Mouse (Mus musculus) neural tube, embryonic 11.5 days (tissue): ENCODE data around the gene Gm45717. TPM values are rescaled to one million over a fixed set of nuclear protein-coding genes. Genes with fewer than 3 reads are reported as not detected.

Source experiments
- ATAC-seq: fragments of 200-750 bp; cut with Nextera tagmentation; 2 replicates; pipeline ENCODE4 v1.8.0; 2017; ENCODE audit warnings: moderate number of reproducible peaks, mild to moderate bottlenecking, moderate TSS enrichment, moderate library complexity; ENCODE audit not compliant: insufficient read depth, low FRiP score, low TSS enrichment
- DNase-seq: peaks from one replicate; pipeline ENCODE4 v3.0.0-alpha.2; 2015; ENCODE audit warnings: low spot score
- H3K27ac ChIP-seq: fragments of 300-500 bp; sonication (generic); 2 replicates; pipeline ENCODE4 v1.5.1; 2014; ENCODE audit warnings: low read depth, mild to moderate bottlenecking, low read length
- H3K27me3 ChIP-seq: fragments of 300-500 bp; sonication (generic); 2 replicates; pipeline ENCODE4 v1.6.1; 2014; ENCODE audit warnings: mild to moderate bottlenecking, low read length, mixed read lengths; ENCODE audit not compliant: control insufficient read depth, insufficient read depth
- H3K36me3 ChIP-seq: fragments of 300-500 bp; sonication (generic); 2 replicates; pipeline ENCODE4 v1.6.1; 2014; ENCODE audit warnings: mild to moderate bottlenecking, low read length, moderate library complexity, mixed read lengths; ENCODE audit not compliant: control insufficient read depth, insufficient read depth
- H3K4me1 ChIP-seq: fragments of 300-500 bp; sonication (generic); 2 replicates; pipeline ENCODE4 v1.6.1; 2014; ENCODE audit warnings: low read length, mixed read lengths; ENCODE audit not compliant: control insufficient read depth, insufficient read depth
- H3K4me2 ChIP-seq: fragments of 300-500 bp; sonication (generic); 2 replicates; pipeline ENCODE4 v1.6.1; 2014; ENCODE audit warnings: low read depth, mild to moderate bottlenecking, moderate library complexity
- H3K4me3 ChIP-seq: fragments of 300-500 bp; sonication (generic); 2 replicates; pipeline ENCODE4 v1.5.1; 2014; ENCODE audit warnings: low read depth, low read length
- H3K9ac ChIP-seq: fragments of 300-500 bp; sonication (generic); 2 replicates; pipeline ENCODE4 v1.6.1; 2014; ENCODE audit warnings: mild to moderate bottlenecking, low read length
- H3K9me3 ChIP-seq: fragments of 300-500 bp; sonication (generic); 2 replicates; pipeline ENCODE4 v1.6.1; 2016; ENCODE audit warnings: low read length; ENCODE audit not compliant: control insufficient read depth
- WGBS: fragments of 180-500 bp; shearing (Covaris S2); extraction: QIAGEN DNeasy Blood & Tissue Kit; methylation state at CpG from one replicate; pipeline ENCODE4 v1.1.7; 2014; 5-methylcytosine and 5-hydroxymethylcytosine counted together
- polyA plus RNA-seq: library from polyadenylated mRNA; unstranded; fragments of >200 nt; fragmentation: Nextera tagmentation; extraction: Ambion mirVana; gene quantifications from 2 replicates; pipeline ENCODE4 v1.2.1, GENCODE M21; 2014

Gm45717 gene
- polyA plus RNA-seq, 1 experiment from 2014 or later, result 0.69 TPM

DNA sequence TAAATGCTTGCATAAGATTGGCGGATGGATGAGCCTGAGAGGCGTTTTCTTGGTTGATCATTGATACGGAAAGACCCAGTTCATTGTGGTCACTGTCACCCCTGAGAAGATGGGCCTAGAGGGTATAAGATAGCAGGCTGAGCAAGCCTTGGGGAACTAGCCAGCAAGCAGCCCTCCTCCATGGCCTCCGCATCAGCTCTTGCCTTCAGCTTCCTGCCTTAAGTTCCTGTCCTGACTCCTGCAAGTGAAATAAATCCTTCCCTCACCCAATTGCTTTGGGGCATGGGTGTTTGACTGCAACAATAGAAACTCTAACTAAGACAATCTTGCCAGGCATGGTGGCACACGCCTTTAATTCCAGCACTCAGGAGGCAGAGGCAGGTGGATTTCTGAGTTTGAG is 4.3 kb upstream of the Gm45717 start:
- DNase-seq, result no peak
- no peak for ATAC-seq
- Histone ChIP-seq H3K4me1 (peaks cover 5% of the 10 kb centered on the region; the same call in 1 of the 2 replicates), H3K4me2 (no peak overlapping the region), H3K36me3 (no peaks in the 10 kb centered on the region), H3K9ac (no peak overlapping the region), H3K27ac (no peak overlapping the region), H3K9me3 (no peaks in the 10 kb centered on the region), H3K27me3 (no peaks in the 10 kb centered on the region), H3K4me3 (no peak overlapping the region)
- WGBS, result 55% methylated on average over 5 of the region's 5 CpGs

DNA sequence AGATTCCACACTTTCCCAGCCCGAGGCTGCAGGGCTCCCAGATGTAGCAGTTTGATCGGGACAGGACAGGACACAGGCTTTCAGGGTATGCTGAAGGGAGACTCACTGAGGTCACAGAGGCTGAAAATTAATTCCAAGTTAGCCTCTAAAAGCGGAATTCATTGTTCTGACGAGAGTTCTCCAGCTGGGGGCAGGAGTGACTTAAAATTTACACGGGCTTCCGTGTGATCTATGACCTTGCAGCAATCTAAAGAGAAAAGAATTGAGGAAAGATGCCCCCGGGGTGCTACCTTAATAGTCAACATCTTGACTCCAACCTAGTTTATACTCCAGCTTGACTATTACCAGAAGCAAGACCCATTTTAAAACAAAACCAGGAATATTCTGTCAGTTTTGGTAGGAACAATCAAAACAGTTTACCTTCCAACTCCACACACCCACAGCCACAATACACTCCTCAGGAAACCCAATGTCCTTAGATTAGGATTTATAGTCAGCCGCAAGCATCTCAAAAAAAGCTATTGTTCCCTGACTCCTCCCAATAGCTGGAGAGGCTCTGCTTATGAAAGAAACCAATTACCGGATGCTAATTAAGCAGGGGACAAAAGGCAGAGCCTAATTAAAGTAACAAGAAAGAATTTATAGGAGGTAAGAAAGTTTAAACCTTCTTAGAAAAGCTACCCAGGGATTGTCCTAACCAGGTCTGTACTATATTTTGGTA is 3.6 kb upstream of the Gm45717 start:
- H3K27ac ChIP-seq, result no peak overlapping the region
- H3K4me2 ChIP-seq, result no peak overlapping the region
- no peak overlapping the region for H3K4me3 ChIP-seq
- H3K4me1 ChIP-seq, result peaks cover 5% of the 10 kb centered on the region; the same call in 1 of the 2 replicates
- H3K9me3 ChIP-seq, result no peaks in the 10 kb centered on the region
- no peaks in the 10 kb centered on the region for H3K27me3 ChIP-seq
- WGBS, result 4% methylated on average over 9 of the region's 9 CpGs
- DNase-seq (peak; percentile 53), ATAC-seq (peak; percentile 46; the same call in 1 of the 2 replicates)
- H3K36me3 ChIP-seq, result no peaks in the 10 kb centered on the region
- H3K9ac ChIP-seq, result no peak overlapping the region

DNA sequence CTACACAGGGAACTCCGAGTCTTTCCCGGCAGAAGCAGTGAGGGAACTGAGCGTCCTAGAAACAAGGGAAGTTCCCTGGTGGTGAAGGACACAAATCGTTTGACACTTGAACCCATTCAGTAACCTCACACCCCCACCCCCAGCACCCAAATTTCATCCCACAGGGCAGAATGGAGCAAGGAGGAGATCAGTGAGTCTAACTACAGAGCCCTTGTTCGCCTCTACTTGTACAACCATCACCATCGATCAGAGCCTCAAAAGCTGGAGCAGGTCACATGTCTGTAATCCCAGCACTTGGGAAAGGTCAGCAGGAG is 776 bp upstream of the Gm45717 start:
- no peaks in the 10 kb centered on the region for H3K36me3 ChIP-seq
- 53% methylated on average over 6 of the region's 6 CpGs for WGBS
- H3K4me1 ChIP-seq, result peaks cover 5% of the 10 kb centered on the region; the same call in 1 of the 2 replicates
- H3K4me2 ChIP-seq, result no peak overlapping the region
- H3K9me3 ChIP-seq, result no peaks in the 10 kb centered on the region
- H3K4me3 ChIP-seq, result no peak overlapping the region
- DNase-seq (no peak), ATAC-seq (no peak)
- H3K9ac ChIP-seq, result no peak overlapping the region
- H3K27me3 ChIP-seq, result no peaks in the 10 kb centered on the region
- no peak overlapping the region for H3K27ac ChIP-seq

DNA sequence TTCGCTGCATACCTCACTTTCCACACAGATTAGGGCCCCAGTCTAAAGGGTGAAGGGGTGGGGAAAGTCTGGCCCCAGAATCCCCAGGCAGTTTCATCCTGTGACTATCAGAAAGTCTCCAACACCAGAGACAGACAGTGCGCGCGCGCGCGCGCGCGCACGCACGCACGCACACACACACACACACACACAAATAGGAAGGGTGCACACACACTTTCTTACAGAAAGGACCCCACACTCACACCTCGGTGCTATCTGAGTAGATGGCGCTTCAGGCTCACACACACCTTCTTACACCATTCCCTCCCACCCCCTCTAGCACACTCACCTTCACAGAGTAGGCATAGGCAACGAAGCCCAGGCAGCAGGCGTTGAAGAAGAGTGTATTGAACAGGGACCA is 395 bp downstream of the Gm45717 start:
- WGBS, result 7% methylated on average over 17 of the region's 17 CpGs
- peaks cover 9% of the 10 kb centered on the region; the same call in 1 of the 2 replicates for H3K4me1 ChIP-seq
- DNase-seq (peak; percentile 50), ATAC-seq (no peak)
- peak overlapping the region; percentile 38 for H3K4me3 ChIP-seq
- peak overlapping the region; percentile 46; the same call in 1 of the 2 replicates for H3K27ac ChIP-seq
- H3K4me2 ChIP-seq, result peak overlapping the region; percentile 58
- H3K9ac ChIP-seq, result peak overlapping the region; percentile 48
- no peaks in the 10 kb centered on the region for H3K27me3 ChIP-seq
- no peaks in the 10 kb centered on the region for H3K9me3 ChIP-seq
- H3K36me3 ChIP-seq, result no peaks in the 10 kb centered on the region

DNA sequence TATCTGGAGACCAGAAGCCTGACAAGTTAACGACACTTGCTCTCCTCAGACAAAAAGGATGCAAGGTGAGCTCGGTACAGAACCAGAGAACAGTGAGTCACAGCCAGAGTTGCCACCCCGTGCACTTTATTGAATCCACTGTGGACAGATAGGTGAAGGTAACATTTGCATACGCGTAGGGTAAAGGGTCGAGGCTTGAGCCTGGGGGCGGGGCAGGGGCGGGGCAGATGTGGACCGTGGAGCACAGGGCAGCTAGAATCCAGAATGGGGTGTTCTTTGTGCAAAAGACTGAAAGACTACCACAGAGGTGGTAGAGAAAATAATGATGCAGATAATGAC is 1.0 kb downstream of the Gm45717 start:
- Histone ChIP-seq H3K27ac (no peak overlapping the region), H3K36me3 (no peaks in the 10 kb centered on the region), H3K9ac (no peak overlapping the region; the same call in 1 of the 2 replicates), H3K4me3 (peak overlapping the region; percentile 38), H3K27me3 (no peaks in the 10 kb centered on the region), H3K4me2 (peak overlapping the region; percentile 58), H3K4me1 (peaks cover 11% of the 10 kb centered on the region; the same call in 1 of the 2 replicates), H3K9me3 (no peaks in the 10 kb centered on the region)
- WGBS, result 12% methylated on average over 9 of the region's 9 CpGs
- DNase-seq (no peak), ATAC-seq (no peak)

DNA sequence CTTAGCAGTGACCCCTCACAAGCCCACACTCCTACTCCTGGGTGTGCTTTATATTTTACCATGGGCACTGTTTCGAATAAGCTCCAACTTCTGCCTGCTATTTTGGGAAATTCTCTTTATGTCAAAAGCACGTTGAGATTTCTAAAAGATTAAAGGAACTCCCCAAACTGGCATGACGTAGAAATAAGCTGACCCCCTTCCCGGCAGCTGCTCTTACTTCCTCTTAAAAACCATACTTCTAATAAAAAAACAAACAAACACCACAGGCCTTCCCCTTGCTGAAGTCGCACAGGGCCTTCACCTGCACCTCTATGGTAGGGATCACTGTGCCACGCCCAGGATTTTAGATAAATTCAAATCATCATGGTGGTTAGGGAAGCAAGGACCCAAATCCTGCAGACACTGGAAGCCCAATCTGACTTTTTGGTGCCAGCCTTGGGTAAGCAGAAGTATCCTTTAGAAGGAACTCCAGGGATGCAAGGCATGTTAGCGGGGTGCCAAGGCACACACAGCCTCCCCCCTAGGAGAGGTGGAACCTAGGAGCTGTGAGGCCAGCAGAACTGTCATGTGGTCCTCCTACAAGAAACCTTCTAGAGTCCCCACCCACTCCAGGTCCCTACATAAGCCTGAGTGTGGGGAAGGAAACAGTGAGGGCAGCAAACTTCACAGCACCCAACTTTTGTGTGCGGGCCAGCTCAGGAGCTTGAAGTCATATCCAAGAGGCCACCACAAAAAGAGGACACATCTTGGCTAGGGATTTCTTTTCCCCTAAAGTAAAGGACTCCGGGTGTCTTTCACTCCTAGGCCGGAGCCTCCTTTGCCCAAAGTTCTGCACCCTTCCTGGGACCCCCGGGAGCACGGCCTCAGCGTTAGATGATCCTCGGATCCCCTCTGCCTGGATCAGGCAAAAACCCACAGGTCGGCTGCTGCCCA is 1.7 kb downstream of the Gm45717 start:
- Histone ChIP-seq H3K4me3 (peak overlapping the region; percentile 38), H3K9me3 (no peaks in the 10 kb centered on the region), H3K36me3 (no peaks in the 10 kb centered on the region; the same call in 1 of the 2 replicates), H3K4me2 (peak overlapping the region; percentile 58), H3K27ac (no peak overlapping the region), H3K27me3 (no peaks in the 10 kb centered on the region), H3K4me1 (peaks cover 8% of the 10 kb centered on the region; the same call in 1 of the 2 replicates), H3K9ac (no peak overlapping the region)
- DNase-seq (no peak), ATAC-seq (no peak)
- 68% methylated on average over 15 of the region's 15 CpGs for WGBS

DNA sequence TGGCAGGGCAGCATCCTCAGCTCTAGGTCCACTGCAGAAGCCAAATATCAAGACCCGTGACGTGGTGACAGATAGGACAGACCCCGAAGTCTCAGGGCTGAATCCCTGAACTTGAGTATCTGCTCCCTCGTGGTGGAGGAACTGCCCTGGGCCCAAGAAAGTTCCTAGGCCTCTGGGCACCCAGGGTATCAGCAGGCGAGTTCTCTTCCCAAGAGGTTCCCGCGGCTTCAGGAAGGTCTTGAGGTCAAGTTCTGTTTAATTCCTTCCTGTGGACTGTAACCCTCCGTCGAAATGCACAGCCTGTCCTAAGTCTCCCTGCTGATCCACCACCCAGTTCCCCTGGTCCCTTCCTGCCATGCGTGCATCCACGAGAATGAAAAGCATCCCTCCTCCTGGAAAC is 2.6 kb downstream of the Gm45717 start:
- H3K4me2 ChIP-seq, result no peak overlapping the region
- H3K4me3 ChIP-seq, result no peak overlapping the region
- H3K27me3 ChIP-seq, result no peaks in the 10 kb centered on the region
- no peaks in the 10 kb centered on the region; the same call in 1 of the 2 replicates for H3K36me3 ChIP-seq
- H3K9ac ChIP-seq, result no peak overlapping the region
- no peak overlapping the region for H3K27ac ChIP-seq
- H3K9me3 ChIP-seq, result no peaks in the 10 kb centered on the region
- no peak for DNase-seq
- 83% methylated on average over 11 of the region's 11 CpGs for WGBS
- ATAC-seq, result no peak
- 0 out of 2 replicates have a peak, but pooled peaks cover 7% of the 10 kb centered on the region for H3K4me1 ChIP-seq

DNA sequence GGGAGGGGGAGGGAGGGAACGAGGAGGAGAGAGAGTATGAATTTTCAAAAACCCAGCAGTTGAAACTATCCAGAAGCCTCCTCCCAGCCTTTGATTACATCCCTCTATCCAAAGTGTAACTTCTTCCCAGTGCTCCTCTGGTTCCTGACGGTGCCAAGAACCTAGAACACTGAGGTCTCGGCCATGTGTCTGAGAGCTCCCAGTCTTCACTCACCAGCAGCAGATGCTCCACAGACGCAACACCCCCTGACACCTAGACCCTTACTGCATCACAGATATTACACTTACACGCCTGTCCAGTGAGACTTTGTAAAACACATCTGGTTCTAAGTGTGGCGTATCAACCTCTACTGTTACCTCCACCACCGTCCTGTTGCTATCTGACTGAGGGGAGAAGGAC is 3.3 kb downstream of the Gm45717 start:
- Histone ChIP-seq H3K4me3 (no peak overlapping the region), H3K36me3 (peaks cover 2% of the 10 kb centered on the region; the same call in 1 of the 2 replicates), H3K4me1 (0 out of 2 replicates have a peak, but pooled peaks cover 7% of the 10 kb centered on the region), H3K9ac (no peak overlapping the region), H3K4me2 (no peak overlapping the region), H3K9me3 (no peaks in the 10 kb centered on the region), H3K27me3 (no peaks in the 10 kb centered on the region), H3K27ac (no peak overlapping the region)
- ATAC-seq (no peak), DNase-seq (no peak)
- WGBS, result 82% methylated on average over 7 of the region's 7 CpGs
